Mouse (Mus musculus) ovary, postnatal 36 days (tissue): ENCODE data around the gene Olfr854.

Source experiments
- DNase-seq: peaks from one replicate; pipeline ENCODE4 v3.0.0; 2022; ENCODE audit warnings: low spot score, mixed read lengths

The Olfr854 gene

DNA sequence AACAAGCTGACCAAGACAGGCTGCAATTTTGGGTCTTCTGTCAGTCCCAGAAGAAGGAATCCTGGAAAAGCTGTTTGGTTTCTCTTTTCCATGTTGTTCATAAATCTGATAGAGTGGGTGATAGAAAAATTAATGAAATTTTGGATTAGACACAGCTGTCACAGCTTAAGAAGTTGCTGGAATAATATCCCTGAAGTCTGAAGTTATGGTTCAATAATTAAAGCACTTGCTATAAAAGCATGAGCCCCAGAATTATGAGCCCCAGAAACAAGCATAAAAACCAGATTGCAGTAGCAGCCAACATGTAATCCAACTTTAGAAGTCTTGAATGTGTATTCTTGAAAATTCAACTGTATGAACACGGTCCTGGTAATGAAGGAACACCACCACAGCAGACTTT is at the start of gene Olfr854:
Gene Olfr854, minus strand, starts transcription at position 101 of the 400 bp plus-strand sequence.
- DNase-seq = no peak

GRCm38 (mm10) chr9:19582317-19582716 is 15.1 kb upstream of the Olfr854 start, which contains the start of gene Olfr855:
Olfr855 (plus strand) TSS chr9:19582617.
- DNase-seq = no peak

GRCm38 (mm10) chr9:19540976-19541375 is 26.2 kb downstream of the Olfr854 start, which contains the start of gene Olfr853:
Olfr853 (minus strand) TSS chr9:19541076.
- no peak for DNase-seq
